Mouse (Mus musculus) hindbrain, postnatal 0 days (tissue): ENCODE results near the gene Adora2a. TPM values are rescaled to one million over a fixed set of nuclear protein-coding genes. Genes with fewer than 3 reads are reported as not detected.
A peak's percentile ranks its signal among the peaks of the same experiment; 100 is the strongest.

Experiments
- ATAC-seq: fragments of 200-750 bp; cut with Nextera tagmentation; 2 replicates; pipeline ENCODE4 v1.8.0; 2017; ENCODE audit warnings: mild to moderate bottlenecking, moderate TSS enrichment, moderate library complexity
- DNase-seq: peaks from one replicate; pipeline ENCODE4 v3.0.0-alpha.2; 2015; ENCODE audit warnings: low spot score
- H3K27ac ChIP-seq: fragments of 300-500 bp; sonication (generic); 2 replicates; pipeline ENCODE4 v1.5.1; 2014; ENCODE audit warnings: mild to moderate bottlenecking
- H3K27me3 ChIP-seq: fragments of 300-500 bp; sonication (generic); 2 replicates; pipeline ENCODE4 v1.6.1; 2014; ENCODE audit warnings: low read length, mixed read lengths; ENCODE audit not compliant: insufficient read depth
- H3K36me3 ChIP-seq: fragments of 300-500 bp; sonication (generic); 2 replicates; pipeline ENCODE4 v1.6.1; 2014; ENCODE audit warnings: low read length, mixed read lengths; ENCODE audit not compliant: insufficient read depth
- H3K4me1 ChIP-seq: fragments of 300-500 bp; sonication (generic); 2 replicates; pipeline ENCODE4 v1.6.1; 2014; ENCODE audit warnings: antibody characterized with exemption, low read length, mixed read lengths; ENCODE audit not compliant: insufficient read depth
- H3K4me2 ChIP-seq: fragments of 300-500 bp; sonication (generic); 2 replicates; pipeline ENCODE4 v1.6.1; 2014; ENCODE audit warnings: low read depth, mild to moderate bottlenecking, low read length, moderate library complexity, mixed read lengths
- H3K4me3 ChIP-seq: fragments of 300-500 bp; sonication (generic); 2 replicates; pipeline ENCODE4 v1.5.1; 2014; ENCODE audit warnings: low read length
- H3K9ac ChIP-seq: fragments of 300-500 bp; sonication (generic); replicated peaks from 2 replicates; pipeline ENCODE4 v1.6.1; 2014; ENCODE audit warnings: mild to moderate bottlenecking, low read length, moderate library complexity, mixed read lengths
- H3K9me3 ChIP-seq: fragments of 300-500 bp; sonication (generic); 2 replicates; pipeline ENCODE4 v1.6.1; 2016; ENCODE audit warnings: low read length, mixed read lengths
- CTCF ChIP-seq: IDR thresholded peaks from 2 replicates; pipeline ENCODE4 v1.5.1; 2016; ENCODE audit warnings: antibody characterized with exemption, control low read depth, low read depth
- WGBS: fragments of 180-500 bp; shearing (Covaris S2); extraction: QIAGEN DNeasy Blood & Tissue Kit; methylation state at CpG from one replicate; pipeline ENCODE4 v1.1.7; 2014; 5-methylcytosine and 5-hydroxymethylcytosine counted together
- polyA plus RNA-seq: library from polyadenylated mRNA; unstranded; fragments of >200 nt; fragmentation: Nextera tagmentation; extraction: Ambion mirVana; gene quantifications from 2 replicates; pipeline ENCODE4 v1.2.1, GENCODE M21; 2015
- total RNA-seq: library from RNA; depleted of rRNA; stranded (reverse); fragments of >200 nt; gene quantifications from 2 replicates; pipeline ENCODE4 v1.2.3, GENCODE M21; 2014

Gene Adora2a
- total and polyA plus RNA-seq, 2 experiments from 2014 or later: 1.7 to 4.7 TPM

- TF ChIP-seq CTCF: no peak
- 80% methylated on average over 5 of the region's 5 CpGs for WGBS
- ATAC-seq (no peak), DNase-seq (no peak)
- Histone ChIP-seq H3K9ac (no peak overlapping the region), H3K4me3 (no peak overlapping the region), H3K4me1 (0 out of 2 replicates have a peak, but pooled peaks cover 3% of the 10 kb centered on the region), H3K4me2 (no peak overlapping the region), H3K27ac (no peak overlapping the region), H3K36me3 (peaks cover 13% of the 10 kb centered on the region; the same call in 1 of the 2 replicates), H3K27me3 (no peaks in the 10 kb centered on the region), H3K9me3 (no peaks in the 10 kb centered on the region)
Measured at GRCm38 (mm10) chr10:75298608-75299007, 18.1 kb upstream of the Adora2a start.

GRCm38 (mm10) chr10:75299785-75300418 lies 16.8 kb upstream of the Adora2a start:
- no peak overlapping the region for H3K4me2 ChIP-seq
- DNase-seq: peak; percentile 41
- H3K9me3 ChIP-seq: no peaks in the 10 kb centered on the region
- no peak overlapping the region for H3K4me3 ChIP-seq
- WGBS: 74% methylated on average over 5 of the region's 5 CpGs
- ATAC-seq: no peak
- no peaks in the 10 kb centered on the region for H3K27me3 ChIP-seq
- H3K27ac ChIP-seq: no peak overlapping the region
- 0 out of 2 replicates have a peak, but pooled peaks cover 10% of the 10 kb centered on the region for H3K4me1 ChIP-seq
- no peak overlapping the region for H3K9ac ChIP-seq
- no peak for TF ChIP-seq CTCF
- H3K36me3 ChIP-seq: peaks cover 13% of the 10 kb centered on the region; the same call in 1 of the 2 replicates

GRCm38 (mm10) chr10:75301195-75301806 lies 15.4 kb upstream of the Adora2a start:
- Histone ChIP-seq H3K36me3 (peaks cover 17% of the 10 kb centered on the region; the same call in 1 of the 2 replicates), H3K9ac (no peak overlapping the region), H3K4me1 (peaks cover 10% of the 10 kb centered on the region; the same call in 1 of the 2 replicates), H3K27ac (no peak overlapping the region), H3K4me2 (no peak overlapping the region), H3K4me3 (no peak overlapping the region), H3K9me3 (no peaks in the 10 kb centered on the region), H3K27me3 (no peaks in the 10 kb centered on the region)
- ATAC-seq (no peak), DNase-seq (no peak)
- TF ChIP-seq CTCF: no peak
- WGBS: 96% methylated on average over 12 of the region's 12 CpGs

GRCm38 (mm10) chr10:75301937-75302336 lies 14.7 kb upstream of the Adora2a start:
- Histone ChIP-seq H3K4me3 (no peak overlapping the region), H3K9me3 (no peaks in the 10 kb centered on the region), H3K9ac (no peak overlapping the region), H3K4me2 (no peak overlapping the region), H3K4me1 (peaks cover 10% of the 10 kb centered on the region; the same call in 1 of the 2 replicates), H3K27ac (no peak overlapping the region), H3K27me3 (no peaks in the 10 kb centered on the region), H3K36me3 (peaks cover 23% of the 10 kb centered on the region; the same call in 1 of the 2 replicates)
- ATAC-seq (no peak), DNase-seq (no peak)
- no peak for TF ChIP-seq CTCF
- WGBS: 96% methylated on average over 4 of the region's 4 CpGs

GRCm38 (mm10) chr10:75302536-75302935 lies 14.1 kb upstream of the Adora2a start:
- no peaks in the 10 kb centered on the region for H3K9me3 ChIP-seq
- ATAC-seq: no peak
- WGBS: 89% methylated on average over 4 of the region's 4 CpGs
- H3K27ac ChIP-seq: no peak overlapping the region
- TF ChIP-seq CTCF: no peak
- no peak overlapping the region for H3K4me2 ChIP-seq
- no peaks in the 10 kb centered on the region for H3K27me3 ChIP-seq
- peaks cover 7% of the 10 kb centered on the region; the same call in 1 of the 2 replicates for H3K4me1 ChIP-seq
- peaks cover 29% of the 10 kb centered on the region; the same call in 1 of the 2 replicates for H3K36me3 ChIP-seq
- no peak overlapping the region for H3K9ac ChIP-seq
- no peak overlapping the region for H3K4me3 ChIP-seq
- no peak for DNase-seq

- ATAC-seq: peak; percentile 53
- Histone ChIP-seq H3K4me1 (peaks cover 7% of the 10 kb centered on the region; the same call in 1 of the 2 replicates), H3K4me2 (no peak overlapping the region), H3K9ac (no peak overlapping the region), H3K27me3 (no peaks in the 10 kb centered on the region), H3K36me3 (peaks cover 38% of the 10 kb centered on the region), H3K4me3 (no peak overlapping the region), H3K27ac (peak overlapping the region; percentile 69; the same call in 1 of the 2 replicates), H3K9me3 (no peaks in the 10 kb centered on the region)
- no peak for TF ChIP-seq CTCF
- DNase-seq: peak; percentile 36
- WGBS: 62% methylated on average over 8 of the region's 8 CpGs
Measured at GRCm38 (mm10) chr10:75303324-75304048, 13.2 kb upstream of the Adora2a start.
